Mouse (Mus musculus) T-helper 1 cell (primary cell): ENCODE data around the gene G6pc3.
"Not testable (repeated sequence)": the region's sequence is repeated elsewhere in the genome, so short reads cannot be mapped to it uniquely, and the experiment has no call there.

Source experiments
- in situ Hi-C: fragments of 300-600 bp; cut with MboI, MseI; formaldehyde crosslinking; loops from one replicate; pipeline ENCODE4 v1.15.1; 2025; ENCODE audit warnings: high pct_unique_total_duplicates

G6pc3 gene

DNA sequence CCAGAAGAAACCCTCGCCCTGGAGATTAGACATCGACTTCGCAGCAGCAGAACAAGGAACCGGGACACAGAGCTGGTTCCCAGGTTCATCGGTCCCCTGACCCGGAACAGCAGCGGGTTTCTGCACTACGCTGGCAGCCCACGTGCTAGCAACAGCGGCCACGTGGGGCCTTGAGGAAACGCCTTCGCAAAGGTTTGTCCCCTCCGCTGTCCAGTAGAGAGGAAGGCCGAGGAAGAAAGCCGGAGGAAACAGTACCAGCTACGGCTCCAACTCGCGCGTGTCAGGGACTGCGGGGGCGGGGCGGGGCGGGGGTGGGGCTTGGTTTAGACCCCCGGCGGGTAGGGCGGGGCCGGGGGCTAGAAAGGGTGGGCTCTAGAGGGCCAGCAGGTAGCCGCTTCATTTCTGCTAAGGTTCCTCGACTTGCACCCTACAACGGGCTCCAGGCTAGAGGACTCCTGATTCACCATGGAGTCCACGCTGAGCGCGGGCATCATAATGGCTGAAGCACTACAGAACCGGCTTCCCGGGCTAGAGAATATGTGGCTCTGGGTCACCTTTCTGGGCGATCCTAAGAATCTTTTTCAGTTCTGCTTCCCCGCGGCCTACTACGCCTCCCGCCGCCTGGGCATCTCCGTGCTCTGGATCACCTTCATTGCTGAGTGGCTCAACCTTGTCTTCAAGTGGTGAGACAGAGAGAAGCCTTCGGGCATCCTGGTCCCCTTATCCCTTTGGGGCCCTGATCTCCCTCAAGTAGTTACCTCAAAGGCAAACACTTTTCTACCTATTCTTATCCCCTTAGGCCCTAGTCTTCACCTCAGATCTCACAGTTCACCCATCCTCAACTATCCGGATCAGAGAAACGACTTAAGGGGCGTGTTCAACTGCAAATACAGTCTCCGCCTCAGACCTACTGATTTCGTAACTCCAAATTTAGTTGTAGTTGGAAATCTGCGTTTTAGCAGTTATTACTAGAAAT, at the start of gene G6pc3:
Gene G6pc3 (plus strand): TSS at position 160 of the 976 bp plus-strand sequence.
- in situ Hi-C loops, result no loop called here

DNA sequence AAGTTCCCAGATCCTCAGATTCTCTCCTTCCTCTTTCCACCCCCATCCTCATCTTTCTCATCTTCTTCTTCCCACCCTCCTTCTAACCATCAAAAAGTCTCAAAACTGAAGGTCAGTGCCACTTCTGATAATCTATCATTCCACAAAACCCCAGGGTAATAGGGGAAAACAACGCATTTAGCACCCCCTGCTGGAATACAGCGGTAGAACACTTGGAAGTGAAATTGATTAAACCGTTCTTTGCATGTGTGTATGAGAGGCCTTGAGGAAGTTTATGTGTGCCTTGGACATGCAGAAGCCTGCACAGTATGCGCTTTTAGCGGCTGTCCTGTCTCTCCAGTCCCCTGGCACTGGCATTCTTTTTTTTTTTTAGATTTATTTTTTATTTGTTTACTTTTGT, 48.9 kb upstream of the G6pc3 start:
- in situ Hi-C loops, result no loop called here

DNA sequence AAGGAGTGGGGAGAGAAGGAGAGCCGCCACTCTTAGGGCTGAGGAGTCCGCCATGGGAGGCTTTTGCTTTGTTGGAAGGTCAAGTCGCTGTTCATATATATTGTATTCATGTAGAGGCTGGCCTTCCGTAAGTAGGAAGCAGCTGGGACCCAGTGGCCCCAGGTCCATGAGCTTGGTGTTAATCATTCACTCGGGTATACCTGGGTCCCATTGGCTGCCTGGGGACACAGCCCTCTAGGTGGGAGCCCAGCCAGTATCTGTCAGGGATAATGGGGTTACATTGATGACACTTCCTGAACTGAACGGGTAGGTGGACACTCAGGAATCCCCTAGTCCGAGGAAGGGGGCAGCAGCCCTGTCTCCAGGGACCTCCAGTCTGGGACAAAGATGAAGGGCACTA, 47.1 kb upstream of the G6pc3 start:
- in situ Hi-C loops, result no loop called here

DNA sequence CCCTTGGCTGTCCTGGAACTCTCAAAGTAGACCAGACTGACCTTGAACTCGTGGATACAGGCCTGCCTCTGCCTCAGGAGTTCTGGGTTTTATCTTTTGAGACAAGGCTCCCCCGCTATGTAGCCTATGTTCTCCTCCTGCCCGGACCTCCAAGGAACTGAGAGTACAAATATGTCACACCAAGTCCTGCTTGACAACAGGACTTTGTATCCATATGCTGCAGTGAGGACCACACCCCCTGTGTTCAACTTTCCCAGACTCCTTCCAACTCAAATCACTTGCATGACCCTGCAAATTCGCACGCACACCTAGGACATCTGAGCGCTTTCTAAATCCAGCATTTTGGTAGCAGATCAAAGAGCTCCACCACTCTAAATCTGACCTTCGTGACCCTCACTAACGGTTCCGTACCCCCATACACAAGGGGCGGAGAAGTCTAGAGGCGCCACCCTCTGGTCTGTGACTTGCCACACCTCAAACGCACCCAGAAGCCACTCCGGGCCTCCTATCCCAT, 44.4 kb upstream of the G6pc3 start:
- in situ Hi-C loops, result loop anchor here (5.0 kb wide), 1 partner anchor 88 kb away; no protein-coding TSS in a partner anchor

DNA sequence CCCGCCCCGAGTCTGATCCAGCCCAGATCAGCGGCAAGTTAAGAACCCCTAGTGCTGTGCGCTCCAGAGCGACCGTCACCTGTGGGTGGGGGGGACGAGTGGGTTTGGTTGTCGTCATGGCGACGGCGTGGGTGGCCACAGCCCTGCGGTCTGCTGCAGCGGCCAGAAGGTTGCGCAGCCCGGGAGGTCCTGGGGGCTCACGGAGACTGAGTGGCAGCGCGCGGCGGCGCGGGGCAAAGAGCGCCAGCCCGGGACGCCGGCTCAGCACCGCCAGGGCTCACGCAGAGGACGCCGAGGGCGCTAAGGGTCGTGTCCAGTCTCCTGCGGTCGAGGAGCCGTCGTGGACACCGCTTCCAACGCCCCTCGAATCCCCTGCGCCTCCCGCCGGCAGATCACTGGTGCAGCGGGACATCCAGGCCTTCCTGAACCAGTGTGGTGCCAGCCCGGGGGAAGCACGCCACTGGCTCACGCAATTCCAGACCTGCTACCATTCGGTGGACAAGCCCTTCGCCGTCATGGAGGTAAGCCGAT, 43.9 kb upstream of the G6pc3 start, which contains the start of gene Nags:
Gene Nags (plus strand): TSS at position 43 of the 531 bp plus-strand sequence.
- in situ Hi-C loops, result loop anchor here (5.0 kb wide), 1 partner anchor 88 kb away; no protein-coding TSS in a partner anchor

GRCm38 (mm10) chr11:102146005-102146404, 43.4 kb upstream of the G6pc3 start:
- in situ Hi-C loops, result loop anchor here (5.0 kb wide), 1 partner anchor 89 kb away; no protein-coding TSS in a partner anchor

DNA sequence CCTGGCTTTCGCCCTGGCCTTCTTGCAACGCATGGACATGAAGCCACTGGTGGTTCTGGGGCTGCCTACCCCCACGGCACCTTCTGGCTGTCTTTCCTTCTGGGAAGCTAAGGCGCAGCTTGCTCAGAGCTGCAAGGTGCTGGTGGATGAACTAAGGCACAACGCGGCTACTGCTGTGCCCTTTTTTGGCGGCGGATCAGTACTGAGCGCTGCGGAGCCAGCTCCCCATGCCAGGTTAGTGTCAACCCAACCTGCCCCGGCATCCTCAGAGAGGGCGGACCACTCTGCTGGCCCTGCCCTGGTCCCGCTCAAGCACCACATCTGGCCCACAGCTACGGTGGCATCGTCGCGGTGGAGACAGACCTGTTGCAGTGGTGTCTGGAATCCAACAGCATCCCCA, 42.9 kb upstream of the G6pc3 start:
- in situ Hi-C loops, result loop anchor here (5.0 kb wide), 1 partner anchor 89 kb away; no protein-coding TSS in a partner anchor

- in situ Hi-C loops, result loop anchor here (5.0 kb wide), 1 partner anchor 90 kb away; no protein-coding TSS in a partner anchor
These were observed 42.0 kb upstream of the G6pc3 start for GRCm38 (mm10) chr11:102147213-102147989.

- in situ Hi-C loops, result no loop called here
These were observed 33.2 kb upstream of the G6pc3 start, which contains the start of gene Tmem101 for GRCm38 (mm10) chr11:102156039-102156785. TSS of gene Tmem101 (minus strand) at chr11:102156404.

DNA sequence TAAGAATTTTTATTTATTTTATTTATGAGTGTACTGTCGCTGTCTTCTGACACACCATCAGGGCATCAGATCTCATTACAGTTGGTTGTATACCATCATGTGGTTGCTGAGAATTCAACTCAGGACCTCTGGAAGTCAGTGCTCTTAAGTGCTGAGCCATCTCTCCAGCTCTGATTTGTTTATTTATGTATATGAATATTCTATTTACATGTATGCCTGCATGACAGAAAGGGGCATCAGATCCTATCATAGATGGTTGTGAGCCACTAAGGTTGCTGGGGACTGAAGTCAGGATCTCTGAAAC, 32.7 kb upstream of the G6pc3 start:
- in situ Hi-C loops, result no loop called here

DNA sequence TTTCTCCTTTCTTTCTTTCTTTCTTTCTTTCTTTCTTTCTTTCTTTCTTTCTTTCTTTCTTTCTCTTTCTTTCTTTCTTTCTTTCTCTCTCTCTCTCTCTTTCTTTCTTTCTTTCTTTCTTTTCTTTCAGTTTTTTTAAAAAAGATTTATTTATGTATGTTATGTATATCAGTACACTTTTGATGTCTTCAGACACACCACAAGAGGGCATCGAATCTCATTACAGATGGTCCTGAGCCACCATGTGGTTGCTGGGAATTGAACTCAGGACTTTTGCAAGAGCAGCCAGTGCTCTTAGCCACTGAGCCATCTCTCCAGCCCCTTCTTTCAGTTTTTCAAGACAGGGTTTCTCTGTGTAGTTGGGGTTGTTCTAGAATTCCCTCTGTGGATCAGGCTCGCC, 31.4 kb upstream of the G6pc3 start:
- in situ Hi-C loops, result not testable (repeated sequence)

- in situ Hi-C loops, result no loop called here
These were observed 29.6 kb upstream of the G6pc3 start for GRCm38 (mm10) chr11:102159781-102160180.

DNA sequence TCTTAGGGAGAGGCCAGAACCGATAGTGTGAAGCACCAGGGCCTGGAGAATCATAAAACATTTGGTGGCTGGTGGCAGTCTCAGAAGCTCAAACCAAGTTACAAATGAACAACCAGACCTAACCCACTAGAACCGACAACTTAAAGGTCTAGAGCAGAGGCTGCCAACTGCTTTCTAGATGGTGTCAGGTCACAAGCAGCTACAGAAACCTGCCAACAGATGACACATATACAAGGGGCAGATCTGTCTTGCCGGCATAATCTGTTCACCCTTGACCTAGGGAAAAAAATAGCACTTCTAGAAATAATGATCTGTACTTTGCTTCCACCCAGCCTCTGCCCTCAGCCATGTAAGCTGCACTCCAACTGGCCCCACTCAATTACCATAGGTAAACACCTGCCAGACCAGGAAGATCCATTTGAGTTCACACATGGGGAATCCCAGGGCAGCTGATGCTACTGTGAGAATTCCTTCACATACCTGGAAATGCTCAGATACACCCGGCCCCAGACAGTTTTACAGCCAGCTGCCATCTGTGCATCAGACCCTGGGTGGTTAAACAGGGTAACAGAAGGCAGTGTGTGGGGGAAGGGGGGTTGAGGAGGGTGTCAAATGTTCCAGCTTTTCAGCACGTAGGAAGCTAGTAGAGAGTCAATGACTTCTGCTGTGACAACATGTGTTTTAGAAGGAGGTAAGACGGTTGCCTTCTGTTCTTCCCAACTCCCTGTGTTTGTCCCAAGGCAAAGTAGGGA, 23.3 kb upstream of the G6pc3 start:
- in situ Hi-C loops, result no loop called here

DNA sequence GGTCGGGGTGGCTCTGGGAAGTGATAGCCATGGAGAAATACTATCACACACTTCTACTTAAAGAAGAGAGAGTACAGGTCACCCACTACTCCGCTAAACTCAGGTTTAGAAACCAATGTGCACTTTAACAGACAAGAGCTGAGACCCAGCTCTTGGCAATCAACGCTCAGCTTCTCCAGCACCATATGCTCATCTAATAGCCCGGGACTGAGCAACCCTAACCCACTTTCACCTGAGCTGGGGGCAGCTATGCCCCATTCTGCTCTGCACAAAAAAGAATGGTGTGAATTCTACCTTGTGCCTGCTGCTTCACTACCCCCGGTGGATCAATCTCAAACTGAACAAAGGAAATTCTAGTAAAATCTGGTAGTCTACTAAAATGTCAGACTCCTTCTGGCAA, 21.9 kb upstream of the G6pc3 start:
- in situ Hi-C loops, result no loop called here

- in situ Hi-C loops, result no loop called here
These were observed 20.7 kb upstream of the G6pc3 start for GRCm38 (mm10) chr11:102168689-102169088.

GRCm38 (mm10) chr11:102179836-102180235, 9.6 kb upstream of the G6pc3 start:
- in situ Hi-C loops, result no loop called here

GRCm38 (mm10) chr11:102184253-102184645, 5.2 kb upstream of the G6pc3 start:
- in situ Hi-C loops, result no loop called here

DNA sequence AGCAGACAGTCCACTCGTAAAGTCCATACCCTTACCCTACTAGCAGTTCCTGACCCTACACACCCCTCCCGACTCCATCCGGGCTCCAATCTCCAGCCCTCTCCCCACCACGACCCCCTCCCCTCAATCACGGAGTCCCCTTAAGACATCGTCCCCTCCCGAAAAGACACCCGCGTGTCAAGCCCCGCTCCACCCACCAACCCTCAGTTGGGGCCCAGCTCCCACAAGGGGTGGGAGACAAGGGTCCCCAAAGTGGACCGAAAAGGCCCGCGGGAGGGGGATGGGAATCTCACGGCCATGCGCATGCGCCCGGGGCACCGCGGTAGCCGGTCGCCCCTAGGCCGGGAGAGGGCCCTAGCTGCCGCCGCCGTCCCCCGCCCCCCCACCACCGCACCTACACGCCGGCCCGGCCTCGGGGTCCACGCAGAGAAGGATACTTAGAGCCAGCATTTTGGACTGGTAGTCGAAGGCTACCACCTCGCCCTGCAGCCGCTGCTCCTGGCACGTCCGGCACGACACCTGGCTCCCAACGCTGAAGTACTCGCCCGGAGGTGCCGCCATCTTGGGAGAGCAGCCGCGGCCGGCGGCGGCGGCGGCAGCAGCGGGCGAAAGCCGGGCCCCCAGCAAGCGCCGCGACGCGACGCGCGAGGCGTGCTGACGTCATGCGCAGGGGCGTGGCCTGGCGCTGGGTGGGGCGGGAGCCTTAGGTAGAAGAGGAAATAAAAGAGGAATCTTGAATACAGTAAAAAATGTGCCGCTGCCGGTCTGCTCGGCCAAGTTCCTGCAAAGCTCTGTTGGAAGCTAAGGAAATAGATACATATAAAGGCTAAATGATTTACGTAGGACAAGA, 4.5 kb upstream of the G6pc3 start, which contains the start of gene Lsm12:
Gene Lsm12 (minus strand): TSS at position 651 of the 850 bp plus-strand sequence.
- in situ Hi-C loops, result no loop called here

DNA sequence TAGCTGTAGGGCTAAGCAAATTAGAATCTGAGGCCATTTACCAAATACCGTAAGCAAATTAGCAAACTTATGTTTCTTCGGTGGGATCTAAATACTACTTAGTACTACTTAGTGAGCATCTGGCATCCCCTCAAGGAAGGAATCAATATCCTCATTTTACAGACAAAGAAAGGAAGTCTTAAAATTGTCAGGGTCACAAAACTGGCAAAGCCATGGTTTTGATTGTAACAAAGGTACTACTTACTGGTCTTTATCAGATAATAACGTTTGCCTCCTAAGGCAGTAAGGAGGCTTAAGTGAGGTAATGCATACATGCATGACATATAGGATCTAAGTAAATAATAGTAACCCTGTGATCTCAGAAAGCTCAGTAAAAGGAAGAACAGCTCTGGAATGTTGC, 3.7 kb upstream of the G6pc3 start:
- in situ Hi-C loops, result no loop called here
